Mouse (Mus musculus) left cerebral cortex, postnatal 25 days (tissue): ENCODE results near the gene Snx18. TPM values are rescaled to one million over a fixed set of nuclear protein-coding genes. Genes with fewer than 3 reads are reported as not detected.

Source experiments
- DNase-seq, 2 experiments: peaks; one replicate each; pipeline ENCODE4 v3.0.0; 2022; ENCODE audit warnings: low spot score in 2 of 2, mixed read lengths in 1 of 2
- intact Hi-C: fragments of 180-260 bp; cut with DNase I; formaldehyde crosslinking; loops from one replicate; pipeline ENCODE4 v1.15.1; 2025
- total RNA-seq, 2 experiments: library from RNA; stranded (reverse); gene quantifications; 2 replicates each; pipeline ENCODE4 v1.2.3; 2021

Snx18 gene
- total RNA-seq, 2 experiments from 2014 or later = 21.4 to 25.7 TPM

DNA sequence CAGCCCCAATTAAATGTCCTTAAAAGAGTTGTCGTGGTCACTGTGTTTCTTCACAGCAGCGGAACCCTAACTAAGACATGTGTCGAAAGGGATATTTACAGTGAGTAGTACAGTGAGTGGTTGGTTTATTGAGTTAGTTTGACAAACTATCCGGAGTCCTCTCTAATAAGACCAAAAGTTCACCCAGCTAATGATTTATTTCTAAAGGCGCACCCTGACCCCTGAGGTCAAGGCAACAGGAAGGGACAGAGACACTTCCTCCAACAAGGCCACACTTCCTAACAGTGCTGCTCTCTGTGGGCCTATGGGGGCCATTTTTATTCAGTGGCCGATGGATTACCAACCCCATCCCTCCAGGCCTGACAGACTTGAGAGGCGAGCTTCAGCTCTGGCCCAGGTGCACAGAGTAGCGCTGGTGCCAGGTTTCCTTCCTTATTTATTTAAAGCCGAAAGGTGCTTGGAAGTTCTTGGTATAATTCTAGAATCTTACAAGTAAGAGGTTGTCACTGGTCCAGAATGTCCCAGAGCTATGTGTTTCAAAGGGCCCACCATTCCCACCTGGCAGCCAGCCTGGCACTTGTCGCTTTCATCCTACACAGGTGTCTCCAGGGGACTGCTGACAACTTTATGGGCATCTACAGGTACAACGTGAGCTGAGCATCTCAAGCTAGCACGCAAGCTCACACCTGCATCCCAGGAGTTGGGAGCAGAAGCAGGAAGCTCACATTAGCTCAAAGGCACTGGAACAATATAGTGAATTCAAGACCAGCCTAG, 16.3 kb downstream of the Snx18 start:
- DNase-seq = no peak
- intact Hi-C loops = no loop called here

GRCm38 (mm10) chr13:113600531-113601463, 17.6 kb downstream of the Snx18 start:
- intact Hi-C loops = no loop called here
- no peak for DNase-seq

DNA sequence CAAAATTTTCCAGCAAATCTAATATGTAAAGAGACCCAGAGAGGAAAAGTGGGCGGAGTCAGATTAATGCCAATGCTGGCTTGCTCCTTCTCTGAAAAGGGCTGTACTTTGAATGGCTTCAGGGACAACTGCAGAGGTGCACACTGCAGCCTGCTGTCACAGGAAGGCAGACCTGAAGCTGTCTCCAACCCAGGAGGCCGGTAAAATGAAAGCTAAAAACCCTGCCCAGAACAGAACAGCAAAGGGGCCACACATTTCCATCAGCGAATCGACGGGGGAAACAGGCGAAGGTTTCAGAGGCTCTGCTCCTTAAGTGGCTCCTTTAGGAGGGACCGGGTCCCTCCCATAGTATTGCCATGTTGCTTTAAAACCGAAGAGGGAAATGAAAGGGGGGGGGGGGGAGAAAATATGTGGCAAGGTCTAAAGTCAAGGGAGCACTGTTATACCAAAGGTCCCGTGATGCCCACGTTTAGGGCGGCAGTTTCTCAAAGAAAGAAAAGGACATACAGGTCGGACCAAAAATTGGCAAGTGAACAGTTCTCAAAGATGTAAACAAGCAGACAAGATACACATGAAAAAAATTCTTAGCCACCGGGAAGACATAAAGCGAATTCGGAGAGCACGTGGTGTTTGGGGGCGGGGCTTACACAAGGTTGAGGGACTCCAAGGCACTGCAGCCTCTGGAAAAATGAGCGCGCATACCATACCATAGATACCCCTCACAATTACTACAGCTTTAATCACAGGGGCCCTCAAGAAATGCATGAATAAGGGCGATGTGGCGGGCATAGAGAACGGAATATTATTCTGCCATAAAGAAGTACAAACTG, 18.4 kb downstream of the Snx18 start:
- no peak for DNase-seq
- intact Hi-C loops = no loop called here

DNA sequence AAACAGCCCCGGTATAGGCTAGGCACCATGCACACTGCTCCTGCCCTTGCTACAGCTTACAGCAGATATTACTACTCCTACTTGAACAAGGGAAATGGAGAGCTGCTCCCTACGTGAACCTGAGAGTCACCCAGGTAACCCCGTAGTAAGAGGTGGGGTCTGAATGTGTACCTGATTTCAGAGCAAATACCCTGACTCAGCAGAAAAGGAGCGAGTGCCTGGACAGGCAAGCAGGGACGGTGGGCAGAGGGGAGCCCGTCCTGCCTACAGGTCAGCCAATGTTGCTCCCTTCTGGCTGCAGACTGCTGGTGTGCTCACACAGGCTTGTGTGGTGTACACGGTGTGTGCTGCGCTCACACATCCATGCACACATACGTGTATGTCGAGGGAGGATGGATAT, 20.7 kb downstream of the Snx18 start:
- intact Hi-C loops = no loop called here

GRCm38 (mm10) chr13:113596821-113597541, 21.4 kb downstream of the Snx18 start:
- intact Hi-C loops = no loop called here
- DNase-seq = no peak

More for the DNA sequence above, 20.7 kb downstream of the Snx18 start:
- DNase-seq = no peak

- peak; percentile 28 to 56 for DNase-seq
- intact Hi-C loops = no loop called here
Measured at GRCm38 (mm10) chr13:113595987-113596386, 22.4 kb downstream of the Snx18 start.

GRCm38 (mm10) chr13:113595219-113595618, 23.1 kb downstream of the Snx18 start:
- intact Hi-C loops = no loop called here
- DNase-seq = no peak

GRCm38 (mm10) chr13:113594361-113594760, 24.0 kb downstream of the Snx18 start:
- intact Hi-C loops = no loop called here

GRCm38 (mm10) chr13:113593711-113594110, 24.7 kb downstream of the Snx18 start:
- no peak for DNase-seq
- intact Hi-C loops = no loop called here

More at GRCm38 (mm10) chr13:113594361-113594760, 24.0 kb downstream of the Snx18 start:
- no peak for DNase-seq

DNA sequence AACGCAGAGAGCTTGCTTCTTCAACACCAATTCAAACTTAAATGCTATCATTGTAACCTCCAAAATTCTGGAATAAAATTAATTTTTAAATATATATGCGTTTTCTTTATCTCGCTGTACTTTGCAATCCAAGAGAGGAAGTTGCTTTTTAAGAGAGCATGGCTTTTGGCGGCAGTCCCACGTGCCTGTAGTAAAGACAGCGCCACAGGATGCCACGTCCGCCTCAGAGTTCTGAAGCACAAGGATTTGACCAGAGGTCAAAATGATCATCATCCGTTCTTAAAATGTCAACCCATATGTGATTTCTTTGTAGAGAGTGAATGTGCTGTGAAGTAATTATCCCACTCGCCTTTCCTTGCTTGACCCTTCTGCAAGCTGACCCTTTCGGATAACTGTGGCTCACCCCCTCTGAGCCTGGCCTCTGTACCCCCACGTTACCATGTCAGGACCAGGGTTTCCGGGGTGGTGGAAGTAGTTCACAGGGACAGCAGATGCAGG, 25.6 kb downstream of the Snx18 start:
- DNase-seq = no peak
- intact Hi-C loops = no loop called here

GRCm38 (mm10) chr13:113591336-113591735, 27.0 kb downstream of the Snx18 start:
- no peak for DNase-seq
- intact Hi-C loops = no loop called here

DNA sequence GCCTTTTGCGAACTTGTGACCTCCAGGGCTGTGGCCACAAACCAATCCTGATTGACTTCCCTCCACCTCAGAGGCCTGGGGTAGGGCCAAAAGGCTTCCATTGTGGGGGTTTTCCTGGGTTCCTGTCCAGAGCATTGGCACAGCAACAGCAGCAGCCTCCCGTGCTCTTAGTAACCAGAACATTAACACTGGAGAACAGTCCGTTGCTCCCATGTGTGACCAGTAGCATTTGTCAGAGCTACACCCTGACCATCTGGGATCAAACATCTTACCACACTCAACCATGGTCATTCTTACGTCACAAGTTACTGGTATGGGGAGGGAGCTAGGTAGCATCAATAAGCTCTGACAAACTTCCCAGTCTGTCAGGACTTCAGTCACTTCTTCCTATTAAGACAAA, 28.1 kb downstream of the Snx18 start:
- no peak for DNase-seq
- intact Hi-C loops = no loop called here

- DNase-seq = no peak
- intact Hi-C loops = no loop called here
Measured at GRCm38 (mm10) chr13:113589499-113589898, 28.9 kb downstream of the Snx18 start.

DNA sequence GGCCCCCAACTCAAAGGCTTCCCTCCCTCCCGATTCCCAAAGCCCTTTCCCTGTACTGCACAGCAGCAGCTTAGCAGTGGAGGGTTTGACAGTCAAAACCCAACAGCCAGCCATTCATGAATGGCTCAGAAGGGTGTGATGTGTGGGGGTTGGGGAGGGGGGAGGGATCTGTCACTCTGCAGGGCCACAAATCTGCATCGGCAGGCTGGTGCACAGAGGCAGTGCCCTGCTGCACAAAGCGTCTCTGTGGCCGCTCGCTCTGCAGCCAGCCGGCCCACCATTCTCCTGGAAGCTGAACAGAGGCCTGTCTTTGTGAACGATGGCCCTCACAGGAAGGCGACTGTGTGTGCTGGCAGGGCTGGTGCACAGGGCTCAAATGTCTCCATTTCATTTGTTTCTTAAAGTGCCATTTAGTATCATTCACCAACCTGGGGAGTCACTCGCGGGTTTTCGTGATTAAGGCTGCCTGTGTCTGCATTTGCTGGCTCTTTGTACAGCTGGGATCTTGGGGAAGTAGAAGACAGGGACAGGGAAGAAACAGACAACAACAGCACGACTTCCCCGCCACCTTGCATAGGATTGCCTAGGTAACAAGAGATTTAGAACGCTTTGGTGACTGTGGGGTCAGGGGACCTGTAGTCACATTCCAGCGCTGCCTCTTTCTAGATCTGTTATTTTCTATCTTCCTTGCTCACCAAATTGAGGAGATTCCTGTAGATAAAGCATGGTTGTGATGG, 31.0 kb downstream of the Snx18 start:
- peak; percentile 45 to 63 for DNase-seq
- intact Hi-C loops = no loop called here

GRCm38 (mm10) chr13:113585606-113586005, 32.8 kb downstream of the Snx18 start:
- no peak for DNase-seq
- intact Hi-C loops = no loop called here

DNA sequence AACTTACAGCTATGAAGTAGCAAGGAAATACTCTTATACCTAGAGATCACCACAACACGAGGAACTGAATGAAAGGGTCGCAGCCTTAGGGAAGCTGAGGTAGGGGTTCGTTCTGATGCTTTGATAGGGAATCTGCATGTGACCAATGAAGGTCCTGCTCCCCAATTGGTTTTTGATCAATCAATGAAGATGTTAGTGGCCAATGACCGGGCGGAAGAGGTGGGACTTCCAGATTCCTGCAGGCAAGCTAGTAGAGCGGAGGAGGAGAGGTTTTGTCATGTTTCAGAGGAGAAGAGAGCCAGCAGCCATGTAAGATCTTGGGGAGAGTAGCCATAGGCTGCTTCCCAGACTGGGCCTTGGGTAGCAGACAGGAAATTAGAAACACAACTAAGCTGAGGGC, 33.9 kb downstream of the Snx18 start:
- intact Hi-C loops = no loop called here

DNA sequence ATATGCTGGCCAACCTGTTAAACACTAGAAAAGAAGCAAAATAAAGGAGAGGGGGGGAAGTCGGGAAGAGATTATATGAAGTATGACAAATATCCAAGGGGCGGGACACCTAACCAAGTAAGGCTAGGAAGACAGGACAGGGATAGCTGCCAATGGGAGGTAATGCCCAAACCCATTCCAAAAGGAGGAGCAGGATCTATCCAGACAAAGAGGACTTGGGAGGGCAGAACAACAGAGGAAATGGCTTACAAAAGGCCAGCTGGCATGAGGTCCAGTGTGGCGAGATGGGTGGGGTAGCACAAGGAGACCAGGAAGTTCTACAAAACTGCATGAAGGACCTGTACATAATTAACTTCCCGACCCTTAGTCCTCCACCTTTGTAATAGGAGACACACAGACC, 34.8 kb downstream of the Snx18 start:
- intact Hi-C loops = no loop called here

More for the DNA sequence above, 33.9 kb downstream of the Snx18 start:
- DNase-seq = no peak

GRCm38 (mm10) chr13:113582024-113582423, 36.3 kb downstream of the Snx18 start:
- intact Hi-C loops = no loop called here
- no peak for DNase-seq

More for the DNA sequence above, 34.8 kb downstream of the Snx18 start:
- no peak for DNase-seq
